ENCODE assay signal across 1 mouse cellular context in the genomic region with DNA sequence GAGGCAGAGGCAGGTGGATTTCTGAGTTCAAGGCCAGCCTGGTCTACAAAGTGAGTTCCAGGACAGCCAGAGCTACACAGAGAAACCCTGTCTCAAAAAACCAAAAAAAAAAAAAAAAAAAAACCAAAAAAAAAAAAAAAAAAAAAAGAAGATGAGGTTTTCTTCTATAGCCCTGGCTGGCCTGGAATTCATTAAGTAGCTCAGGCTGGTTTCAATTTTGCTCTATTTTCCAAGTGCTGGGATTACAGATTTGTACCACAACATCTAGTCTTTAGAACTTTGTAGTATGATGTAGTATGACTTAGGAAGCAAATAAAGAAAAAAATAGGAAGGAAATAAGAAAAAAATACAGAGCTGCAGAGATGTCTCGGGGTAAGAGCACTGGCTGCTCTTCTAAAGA. TPM values are rescaled to one million over a fixed set of nuclear protein-coding genes. Genes with fewer than 3 reads are reported as not detected.
"Had no signal": no experiment of that assay in that cellular context is flagged by ENCODE, and none has a peak within 500 bp of the region (broad histone marks: within the 10 kb centered on the region; RNA-seq: fewer than 3 reads in every experiment).

No protein-coding gene starts in this region.

RNA-seq across cellular contexts. Expression of a gene that starts 6.2 kb away (rescaled TPM):
- polyA plus RNA-seq: erythroblast, embryonic 14.5 days had no signal
